Mouse (Mus musculus): Measurements from ENCODE around the gene Ndufab1. TPM values are rescaled to one million over a fixed set of nuclear protein-coding genes. Genes with fewer than 3 reads are reported as not detected.
"Not testable (repeated sequence)": the region's sequence is repeated elsewhere in the genome, so short reads cannot be mapped to it uniquely, and the experiment has no call there.

Ndufab1 gene
- polyA plus RNA-seq (2012; rRNA removed), result 194 and 255 TPM in 2 replicates

DNA sequence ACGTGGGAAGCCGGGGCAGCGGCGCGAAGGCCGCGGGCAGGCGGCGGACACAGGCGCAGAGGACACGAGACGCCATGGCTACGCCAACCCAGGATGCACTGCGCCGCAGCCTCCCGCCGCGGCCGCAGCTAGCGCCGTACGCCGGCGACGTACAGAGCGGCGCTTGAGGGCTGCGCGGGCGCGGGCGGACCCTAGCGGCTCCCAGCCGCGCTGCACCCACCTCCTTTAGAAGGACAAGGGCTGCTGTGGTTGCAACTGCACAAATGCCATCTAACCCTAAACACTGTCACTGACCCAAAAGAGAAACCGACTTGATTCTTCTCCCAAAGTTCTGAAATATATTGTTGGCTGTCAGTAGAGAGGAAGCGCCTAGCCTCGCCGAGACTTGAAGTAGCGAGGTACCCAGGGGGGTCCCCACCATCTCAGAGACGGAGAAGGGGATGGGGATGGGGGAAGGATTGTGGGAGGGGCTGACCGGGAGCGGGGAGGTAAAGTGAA lies at the start of gene Ndufab1:
Ndufab1 (minus strand) TSS at position 140 of the 498 bp plus-strand sequence.
- no peak for DNase-seq (ENCODE audit: low read depth)

DNA sequence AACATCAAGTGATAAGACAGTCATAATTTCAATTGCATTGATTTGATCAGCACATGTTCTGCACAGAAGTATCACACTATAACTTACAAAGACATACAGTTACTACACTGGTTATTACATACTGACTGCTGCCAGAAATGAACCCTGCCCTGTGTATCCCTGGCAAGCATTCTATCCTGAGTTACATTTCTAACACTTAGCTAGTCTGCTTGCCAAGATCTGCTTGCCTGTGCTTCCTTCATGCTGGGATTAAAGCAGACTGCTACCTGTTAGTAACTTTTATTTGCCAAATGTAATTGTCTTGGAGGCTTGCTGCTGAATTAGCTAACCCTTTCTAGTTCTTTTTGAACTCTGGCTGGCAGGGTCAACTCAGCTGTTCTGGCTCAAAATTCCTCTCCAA lies 39.3 kb upstream of the Ndufab1 start:
- DNase-seq (ENCODE audit: low read depth), result no peak

DNA sequence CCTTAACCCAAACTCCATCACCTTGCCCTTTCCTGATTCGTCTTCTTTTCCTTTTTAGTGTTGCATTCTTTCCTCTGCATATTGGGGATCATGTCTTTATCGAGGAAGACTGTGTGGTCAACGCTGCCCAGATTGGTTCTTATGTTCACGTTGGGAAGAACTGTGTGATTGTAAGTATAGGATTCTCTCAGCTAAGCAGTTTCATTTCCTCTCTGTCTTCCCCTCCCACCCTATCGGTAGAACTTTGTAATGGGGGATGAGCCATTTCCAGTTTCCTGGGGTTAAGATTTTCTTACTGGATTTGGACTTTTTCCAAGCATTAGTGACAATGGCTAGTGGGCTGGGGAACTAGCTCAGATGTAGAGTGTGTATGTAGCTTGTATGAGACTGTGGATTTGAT lies 36.5 kb upstream of the Ndufab1 start:
- no peak for DNase-seq (ENCODE audit: low read depth)

DNA sequence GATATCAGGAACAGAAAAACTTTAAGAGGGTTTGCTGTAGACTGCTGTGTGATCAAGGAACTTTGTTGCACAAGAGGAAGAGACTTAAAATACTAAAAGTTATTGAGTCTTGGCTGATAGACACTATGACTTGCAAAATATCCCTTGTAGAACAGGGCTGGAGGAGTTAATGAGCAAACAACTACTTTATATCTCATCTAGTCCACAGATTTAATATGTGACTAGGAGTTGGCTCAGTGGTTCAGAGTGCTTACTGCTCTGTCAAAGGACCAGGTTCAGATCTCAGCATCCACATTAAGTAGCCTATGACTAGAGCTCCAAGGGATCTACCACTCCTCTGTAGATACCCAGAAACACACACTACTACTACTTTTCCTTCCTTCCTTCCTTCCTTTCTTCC lies 35.4 kb upstream of the Ndufab1 start:
- DNase-seq (ENCODE audit: low read depth), result no peak

DNA sequence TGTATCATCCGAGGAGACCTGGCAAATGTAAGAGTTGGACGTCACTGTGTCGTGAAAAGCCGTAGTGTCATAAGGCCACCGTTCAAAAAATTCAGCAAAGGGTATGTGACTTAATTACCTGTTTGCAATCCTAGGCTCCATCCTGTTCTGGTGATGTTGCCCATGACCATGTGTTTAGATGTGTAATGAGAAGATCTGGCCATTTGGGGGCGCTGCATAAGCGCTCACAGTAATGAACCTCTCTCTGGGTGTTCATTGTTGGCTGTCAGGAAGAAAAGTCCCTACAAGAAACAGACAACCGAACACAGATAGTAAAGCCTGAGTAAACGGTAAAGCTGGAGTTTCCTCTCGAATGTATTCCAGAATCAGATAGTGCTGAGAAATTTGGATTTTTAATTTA lies 33.4 kb upstream of the Ndufab1 start:
- no peak for DNase-seq (ENCODE audit: low read depth)

DNA sequence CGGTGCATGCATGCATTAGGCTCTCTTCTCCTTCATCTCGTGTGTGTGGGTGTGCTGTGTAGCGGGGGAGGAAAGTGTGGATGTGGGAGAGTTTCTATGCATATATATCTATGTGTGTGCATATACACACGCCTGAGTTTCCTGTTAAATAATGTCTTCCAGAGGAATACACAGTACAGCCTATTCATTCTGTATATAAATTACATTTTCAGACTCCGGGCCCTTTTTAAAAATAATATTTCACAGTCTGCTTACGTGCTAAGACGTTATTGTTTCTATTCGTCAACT lies 31.6 kb upstream of the Ndufab1 start:
- no peak for DNase-seq (ENCODE audit: low read depth)

DNA sequence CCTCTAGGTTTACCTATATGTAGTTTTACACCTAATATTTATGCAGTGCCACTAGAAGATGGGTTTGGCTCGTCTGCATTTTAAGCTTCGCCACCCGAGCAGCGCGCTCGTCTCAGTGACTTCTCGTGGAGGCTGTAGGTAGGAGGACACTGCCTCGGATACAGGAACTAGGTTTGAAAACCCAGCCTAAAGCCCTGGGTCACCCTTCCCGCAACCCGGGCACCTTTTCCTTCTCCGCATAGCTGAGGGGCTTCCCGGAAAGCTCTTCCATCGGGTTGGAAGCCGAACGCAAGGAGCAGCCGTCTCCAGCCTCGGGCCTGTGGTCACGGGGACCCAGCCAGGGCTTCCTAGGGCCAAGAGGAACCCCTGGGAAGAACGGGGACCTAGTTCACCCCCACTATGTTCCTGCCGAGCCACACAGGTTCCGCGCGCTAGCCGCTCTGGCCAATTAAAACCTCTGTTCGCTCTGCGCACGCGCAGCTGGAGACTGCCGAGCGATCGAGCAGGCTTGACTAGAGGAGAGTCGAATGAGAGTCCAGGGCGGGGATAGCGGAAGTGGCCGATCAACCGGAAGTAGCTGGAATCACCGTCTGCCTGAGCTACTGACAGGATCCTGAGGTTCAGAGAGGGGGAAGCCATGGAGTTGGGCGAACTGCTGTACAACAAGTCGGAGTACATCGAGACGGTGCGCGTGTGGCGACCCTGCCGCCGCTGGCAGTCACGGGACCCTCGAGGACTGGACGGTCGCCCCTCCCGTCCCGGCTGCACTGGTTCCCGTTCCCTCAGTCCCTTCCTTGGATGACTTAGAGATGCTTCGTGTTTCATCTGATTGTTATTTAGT lies 31.0 kb upstream of the Ndufab1 start, which contains the start of the genes Palb2 and Dctn5:
Palb2 (minus strand) TSS at position 489 of the 841 bp plus-strand sequence.
Dctn5 (plus strand) TSS at position 545 of the 841 bp plus-strand sequence.
- DNase-seq (ENCODE audit: low read depth), result peak; percentile 73

DNA sequence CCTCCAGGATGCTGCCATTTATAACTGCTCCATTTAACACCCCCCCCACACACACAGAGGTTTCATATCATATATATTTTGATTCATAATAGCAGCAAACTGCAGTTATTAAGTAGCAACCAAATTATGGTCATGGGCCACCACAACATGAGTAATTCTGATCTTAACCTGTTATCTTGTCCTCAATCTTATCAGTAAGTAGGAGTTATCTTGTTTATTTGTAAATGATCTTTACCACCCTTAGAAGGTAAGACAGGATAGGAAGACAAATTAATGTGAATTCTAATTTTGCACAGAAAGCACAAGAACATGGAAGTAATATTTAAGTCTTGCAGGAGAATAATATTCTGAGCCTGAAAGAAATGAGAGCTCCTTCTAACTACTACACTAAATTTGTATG lies 30.1 kb upstream of the Ndufab1 start:
- no peak for DNase-seq (ENCODE audit: low read depth)

DNA sequence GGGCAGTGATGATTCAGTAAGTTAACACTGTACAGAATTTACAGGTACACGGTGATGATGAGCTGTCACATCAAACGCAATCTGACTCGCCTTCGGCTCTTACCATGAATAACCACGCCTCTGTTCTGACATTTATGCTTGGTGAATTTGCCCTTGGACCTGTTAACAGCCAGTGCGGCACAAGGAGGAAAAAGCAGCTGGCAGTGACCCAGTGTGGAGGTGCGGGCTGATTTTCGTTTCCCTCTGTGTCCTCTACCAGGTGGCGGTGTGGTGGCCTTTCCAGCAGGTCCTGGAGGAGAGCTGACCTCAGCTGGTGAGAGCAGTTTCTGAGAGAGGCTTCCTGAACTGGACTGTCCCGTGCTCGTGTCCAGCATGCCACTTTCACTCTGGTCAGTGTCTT lies 25.3 kb upstream of the Ndufab1 start:
- DNase-seq (ENCODE audit: low read depth), result no peak

DNA sequence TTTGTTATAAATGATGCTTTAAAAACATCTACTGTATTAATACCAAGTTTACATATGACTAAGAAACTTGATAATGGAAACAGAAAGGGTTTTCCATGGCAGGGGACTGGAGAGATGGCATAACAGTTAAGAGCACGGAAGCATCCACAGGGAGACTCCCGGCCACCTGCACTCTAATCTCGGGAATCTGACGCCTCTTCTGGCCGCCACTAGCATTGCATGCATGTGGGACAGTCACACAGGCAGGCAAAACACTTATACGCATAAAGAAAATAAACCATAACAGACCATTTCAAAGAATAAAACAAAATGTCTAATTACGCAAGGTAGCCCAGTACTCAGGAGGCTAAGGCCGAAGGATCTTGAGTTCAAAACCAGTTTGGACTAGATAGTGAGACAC lies 23.9 kb upstream of the Ndufab1 start:
- no peak for DNase-seq (ENCODE audit: low read depth)

DNA sequence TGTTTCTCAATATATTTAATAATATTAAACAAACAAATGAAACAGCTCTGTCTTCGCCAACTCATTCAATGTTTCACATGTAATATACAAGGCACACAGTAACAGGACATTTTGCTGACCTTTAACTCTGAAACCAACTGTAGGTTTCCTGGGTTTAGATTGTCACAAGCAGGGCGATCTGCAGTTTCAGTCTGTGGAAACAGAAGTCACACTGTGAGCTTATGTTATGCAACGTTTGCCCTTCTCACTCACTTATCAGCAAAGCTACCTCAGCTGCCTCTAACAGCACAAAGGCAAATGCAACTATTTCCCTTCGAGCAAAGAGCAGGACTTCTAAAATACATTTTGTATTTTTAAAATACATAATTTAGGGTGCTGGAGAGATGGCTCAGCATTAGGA lies 21.8 kb upstream of the Ndufab1 start:
- no peak for DNase-seq (ENCODE audit: low read depth)

DNA sequence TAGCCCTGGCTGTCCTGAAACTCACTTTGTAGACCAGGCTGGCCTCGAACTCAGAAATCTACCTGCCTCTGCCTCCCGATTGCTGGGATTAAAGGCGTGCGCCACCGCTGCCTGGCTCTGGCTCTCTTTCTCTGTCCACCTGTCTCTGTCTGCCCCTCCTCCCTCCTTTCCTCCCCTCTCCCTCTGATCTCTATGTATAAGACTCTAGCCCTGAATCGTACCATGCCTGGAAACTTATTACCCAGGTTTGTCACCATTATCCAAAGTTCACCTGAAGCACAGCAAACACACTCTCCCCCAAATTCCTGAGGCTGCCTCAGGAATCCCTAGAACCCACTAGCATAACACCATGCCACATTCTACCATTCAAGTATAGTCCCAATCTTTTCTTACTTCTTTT lies 6.5 kb upstream of the Ndufab1 start:
- no peak for DNase-seq (ENCODE audit: low read depth)

DNA sequence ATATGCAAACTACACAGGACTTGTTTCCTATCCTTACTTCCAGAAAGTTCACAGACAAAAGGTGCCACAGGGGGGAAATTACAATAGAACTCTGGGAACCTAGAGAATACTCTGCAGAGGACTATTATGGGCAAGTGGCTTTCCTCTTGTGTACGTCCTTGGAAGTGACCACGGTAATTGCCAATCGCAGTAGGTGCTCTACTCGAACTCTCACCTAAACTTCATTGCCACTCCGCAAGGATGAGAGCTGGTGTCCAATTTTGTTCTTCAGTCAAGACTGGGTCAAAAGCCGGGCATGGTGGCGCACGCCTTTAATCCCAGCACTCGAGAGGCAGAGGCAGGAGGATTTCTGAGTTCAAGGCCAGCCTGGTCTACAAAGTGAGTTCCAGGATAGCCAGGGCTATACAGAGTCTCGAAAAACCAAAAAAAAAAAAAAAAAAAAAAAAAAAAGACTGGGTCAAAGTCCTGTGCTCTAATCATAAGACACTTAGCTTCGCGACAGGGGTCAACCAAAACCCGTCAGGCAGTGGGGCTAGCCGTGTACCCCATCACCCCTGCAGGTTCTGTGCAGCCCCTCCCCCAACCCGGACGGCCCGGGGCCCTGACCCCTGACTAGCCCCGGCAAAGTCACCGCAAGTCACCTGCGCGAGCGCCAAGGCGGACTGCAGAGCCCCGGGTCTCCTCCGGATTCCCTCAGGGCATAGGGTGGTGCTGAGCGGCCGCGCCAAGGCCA lies 506 bp downstream of the Ndufab1 start:
- DNase-seq (ENCODE audit: low read depth), result not testable (repeated sequence)

DNA sequence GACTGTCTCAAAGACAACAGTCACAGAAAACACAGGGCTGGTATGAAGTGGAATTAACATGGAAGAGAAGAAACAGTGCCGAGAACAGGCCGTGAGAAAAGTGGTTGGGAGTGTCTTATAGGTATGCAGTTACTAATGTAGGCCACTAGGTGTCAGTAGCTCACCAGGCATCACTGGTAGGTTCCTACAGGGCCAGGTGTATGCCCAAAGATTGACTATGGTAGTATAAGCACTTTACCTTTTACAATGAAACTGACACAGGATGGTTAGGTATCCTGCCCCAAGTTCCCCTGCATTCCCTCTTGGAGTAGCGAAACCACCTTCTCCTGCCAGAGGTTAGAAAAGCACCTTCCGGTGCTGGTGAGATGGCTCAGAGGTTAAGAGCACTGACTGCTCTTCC lies 2.5 kb downstream of the Ndufab1 start:
- DNase-seq (ENCODE audit: low read depth), result no peak

DNA sequence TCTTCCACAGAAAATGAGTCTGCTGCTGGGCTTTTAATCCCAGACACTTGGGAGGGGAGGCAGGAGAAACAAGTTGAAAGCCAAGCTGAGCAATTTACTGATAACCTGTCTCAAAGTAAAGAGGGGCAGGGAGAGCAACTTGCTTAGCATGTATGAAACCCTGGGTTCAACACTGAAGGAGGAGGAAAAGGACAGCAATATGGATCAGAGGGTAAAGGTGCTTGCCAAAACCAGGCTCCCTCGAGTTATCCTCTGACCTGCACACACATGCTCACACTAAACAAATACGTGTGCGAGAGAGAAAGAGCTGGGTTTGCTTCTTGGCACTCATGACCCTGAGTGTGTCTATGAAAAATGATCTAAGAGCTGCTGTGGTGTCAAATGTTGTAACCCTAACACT lies 3.7 kb downstream of the Ndufab1 start:
- no peak for DNase-seq (ENCODE audit: low read depth)

DNA sequence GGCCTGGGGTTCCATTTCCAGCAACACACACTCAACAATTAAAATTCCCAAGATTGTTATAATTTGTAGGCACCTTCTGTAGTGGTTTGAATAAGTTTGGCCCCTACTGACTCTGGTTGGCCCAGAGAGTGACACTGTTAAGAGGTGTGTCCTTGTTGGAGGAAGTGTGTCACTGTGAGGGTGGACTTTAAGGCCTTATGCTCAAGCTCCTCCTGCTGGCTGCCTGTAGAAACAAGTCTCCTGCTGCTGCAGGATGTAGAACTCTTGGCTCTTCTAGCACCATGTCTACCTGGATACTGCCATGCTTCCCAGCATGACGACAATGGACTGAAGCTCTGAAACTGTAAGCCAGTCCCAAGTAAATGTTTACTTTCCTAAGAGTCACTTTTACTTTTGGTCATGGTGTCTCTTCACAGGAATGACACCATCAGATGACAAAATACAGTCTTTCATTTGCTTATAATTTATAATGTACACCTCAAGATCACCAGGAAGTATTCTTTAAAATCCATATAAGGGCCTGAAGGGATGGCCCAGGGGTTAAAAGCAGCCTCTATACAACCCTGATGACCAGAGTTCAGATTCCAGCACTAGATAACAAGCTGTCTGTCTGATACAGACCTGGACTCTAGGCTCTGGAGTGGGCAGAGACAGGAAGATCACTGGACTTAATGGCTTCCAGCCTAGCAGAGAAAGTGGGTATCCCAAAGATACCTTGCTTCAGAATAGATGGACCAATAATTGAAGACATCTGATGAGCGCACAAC lies 6.9 kb downstream of the Ndufab1 start:
- no peak for DNase-seq (ENCODE audit: low read depth)

DNA sequence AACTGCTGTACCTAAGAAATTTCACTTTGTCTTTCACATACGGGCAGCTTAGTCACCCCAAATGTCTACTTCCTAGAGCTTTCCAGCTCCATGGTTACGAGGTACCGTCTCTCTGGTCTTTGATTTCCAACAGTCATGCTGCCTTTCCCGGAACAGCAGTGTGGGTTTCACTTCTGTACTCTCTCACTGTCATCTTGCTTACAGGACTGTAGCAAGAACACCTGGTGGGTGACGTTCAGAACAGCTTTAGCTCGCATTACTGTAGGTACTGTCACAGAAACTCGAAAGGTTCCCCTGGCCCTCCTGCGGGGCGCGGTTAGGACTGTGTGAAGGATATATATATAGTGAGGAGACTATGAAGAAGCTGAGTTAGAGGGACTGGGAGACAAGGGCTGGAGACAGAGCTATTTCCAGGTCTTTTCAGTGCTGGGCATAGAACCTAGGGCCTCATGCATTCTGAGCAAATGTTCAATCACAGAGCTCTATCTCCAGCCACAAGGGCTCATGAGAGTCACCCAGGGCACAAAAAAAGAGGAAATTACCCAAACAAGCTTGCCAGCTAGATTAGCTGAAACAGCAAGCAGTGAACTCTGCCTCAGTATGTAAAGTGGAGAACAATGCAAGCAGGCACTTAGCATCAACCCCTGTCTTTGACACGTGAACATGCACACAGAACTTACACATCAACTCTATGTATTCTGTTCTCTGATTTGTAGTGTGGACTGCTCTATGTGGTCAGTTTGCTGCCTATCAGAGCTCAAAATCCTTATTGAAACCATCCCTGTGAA lies 14.3 kb downstream of the Ndufab1 start:
- no peak for DNase-seq (ENCODE audit: low read depth)

DNA sequence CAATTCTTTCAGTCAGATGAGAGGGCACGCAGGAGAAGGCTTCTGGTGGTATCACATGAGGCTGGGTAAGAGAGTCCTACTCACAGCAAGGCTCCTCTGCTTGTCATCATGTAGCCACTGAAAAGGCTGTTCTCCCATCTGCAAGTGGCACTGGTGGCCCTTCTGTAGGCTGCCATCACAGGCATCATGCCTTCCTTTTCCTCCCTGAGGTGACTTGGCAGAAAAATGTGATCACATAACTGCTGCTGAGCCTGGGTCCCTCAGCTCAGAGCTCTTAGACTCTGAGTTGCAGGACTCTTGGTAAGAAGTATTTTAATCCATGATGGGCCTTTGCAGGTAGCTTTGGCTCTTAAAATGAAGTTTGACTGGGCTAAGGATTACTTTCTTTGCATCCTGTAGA lies 20.6 kb downstream of the Ndufab1 start:
- no peak for DNase-seq (ENCODE audit: low read depth)

DNA sequence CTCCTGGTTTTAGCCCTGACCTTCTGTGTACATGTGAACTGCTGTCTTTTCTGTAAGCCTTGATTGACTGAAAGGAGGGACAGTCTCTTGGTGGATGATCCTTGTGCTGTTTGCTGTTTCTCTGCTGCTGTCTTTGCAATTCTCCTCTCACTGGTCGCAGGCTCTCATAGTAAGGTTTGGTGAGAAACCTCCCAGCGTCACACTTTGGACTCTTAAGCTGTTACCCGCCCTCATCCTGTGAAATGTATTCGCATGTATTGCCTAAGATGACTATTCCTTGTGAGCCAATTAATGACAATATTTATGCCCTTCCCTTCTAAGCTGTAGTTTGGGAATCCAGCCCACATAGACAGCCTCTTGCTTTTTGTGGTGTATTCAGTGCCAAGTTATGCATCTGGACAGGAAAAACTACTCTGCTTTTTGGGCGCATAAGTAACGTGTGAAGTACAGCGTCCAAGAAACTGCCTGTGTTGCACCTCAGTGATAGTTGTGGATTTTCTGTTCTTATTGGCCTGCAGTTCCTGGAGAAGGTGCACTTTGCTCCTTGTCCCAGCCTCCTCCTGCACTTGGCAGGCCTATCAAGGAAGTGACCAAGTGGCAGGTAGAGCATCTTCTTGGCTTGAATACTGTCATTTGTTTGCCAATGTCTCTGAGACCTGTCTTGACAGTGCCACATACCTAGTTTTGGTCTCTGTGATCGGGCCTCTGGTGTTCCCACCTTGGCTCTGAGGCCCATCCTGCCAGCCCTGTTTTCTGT lies 21.7 kb downstream of the Ndufab1 start:
- peak; percentile 90 for DNase-seq (ENCODE audit: low read depth)

DNA sequence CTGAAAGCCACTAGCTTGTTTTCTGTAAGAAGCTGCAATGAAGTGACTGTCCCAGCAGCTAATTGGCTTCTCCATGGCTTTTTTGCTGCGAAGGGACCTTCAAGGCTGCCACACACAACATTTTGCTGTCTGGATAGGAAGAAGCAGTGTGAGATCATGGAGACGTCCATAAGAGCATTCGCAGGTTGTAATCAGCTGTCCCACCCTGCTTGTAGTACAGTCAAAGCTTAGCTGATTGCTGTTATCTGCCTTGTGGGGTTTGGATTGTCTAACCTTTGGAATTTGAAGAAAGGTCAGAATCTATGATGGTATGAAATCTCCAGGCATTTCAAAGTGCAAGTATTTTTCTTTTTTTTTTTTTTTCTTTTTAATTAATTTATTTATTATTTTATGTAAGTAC lies 27.3 kb downstream of the Ndufab1 start:
- no peak for DNase-seq (ENCODE audit: low read depth)

Measured in gonadal fat pad, adult 2 months (tissue).